Mouse (Mus musculus): ENCODE measurements around the gene Sod1.

- TF ChIP-seq POLR2A (IDR thresholded peaks at IDR 0.05; ENCODE audit: low read depth, low read length) = no peak
- TF ChIP-seq CTCF (conservative IDR thresholded peaks at IDR 0.05; ENCODE audit: insufficient read depth, insufficient read length, low read depth, low read length) = no peak
These were observed 43.1 kb upstream of the Sod1 start for GRCm38 (mm10) chr16:90177425-90177824.

All from kidney, adult 2 months (tissue).